Mouse (Mus musculus): Measurements from ENCODE around the gene Gsto2.

Gsto2 gene

DNA sequence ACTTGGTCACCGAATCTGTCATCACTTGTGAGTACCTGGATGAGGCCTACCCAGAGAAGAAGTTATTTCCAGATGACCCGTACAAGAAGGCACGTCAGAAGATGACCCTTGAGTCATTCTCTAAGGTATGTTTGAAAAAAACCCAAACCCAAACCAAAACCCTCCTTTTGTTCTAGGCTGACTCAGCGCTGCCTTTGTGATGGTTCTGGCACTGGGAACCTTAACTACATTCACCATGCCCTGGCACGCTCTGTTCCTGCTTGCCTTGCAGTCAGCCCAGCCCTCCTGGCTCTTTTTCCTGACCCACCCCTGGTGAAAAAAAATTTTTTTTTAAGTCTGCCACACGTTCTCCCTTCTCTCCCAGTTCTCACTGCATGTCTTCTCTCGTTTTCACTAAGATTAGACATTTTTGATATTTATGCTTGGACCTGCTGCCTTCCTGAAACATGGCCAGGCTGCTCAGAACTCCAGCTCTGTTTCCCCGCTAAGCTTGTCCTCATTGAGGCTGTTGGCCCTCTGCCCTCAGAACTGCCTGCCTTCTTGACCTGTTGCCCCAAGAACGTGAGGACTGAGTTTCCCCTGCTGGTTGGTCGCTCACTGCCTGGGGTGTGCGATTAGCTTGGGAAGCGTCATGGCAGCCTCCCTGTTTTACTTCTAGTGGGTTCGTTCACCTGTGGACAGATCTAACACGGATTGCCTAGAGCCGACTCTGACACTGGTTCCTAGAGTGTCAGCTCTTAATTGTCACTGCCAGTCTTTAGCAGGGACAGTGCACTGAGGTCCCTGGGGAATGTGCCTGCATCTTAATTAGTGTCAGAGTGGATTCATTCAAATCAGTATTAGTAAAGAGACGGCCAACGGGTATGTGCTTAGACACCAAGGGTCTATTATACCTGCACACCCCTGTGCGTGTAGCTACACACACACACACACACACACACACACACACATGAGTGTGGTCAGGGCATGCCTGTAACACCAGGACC is 7.1 kb upstream of the Gsto2 start:
- peak in 1 of 2 experiments; percentile 29 for DNase-seq

DNA sequence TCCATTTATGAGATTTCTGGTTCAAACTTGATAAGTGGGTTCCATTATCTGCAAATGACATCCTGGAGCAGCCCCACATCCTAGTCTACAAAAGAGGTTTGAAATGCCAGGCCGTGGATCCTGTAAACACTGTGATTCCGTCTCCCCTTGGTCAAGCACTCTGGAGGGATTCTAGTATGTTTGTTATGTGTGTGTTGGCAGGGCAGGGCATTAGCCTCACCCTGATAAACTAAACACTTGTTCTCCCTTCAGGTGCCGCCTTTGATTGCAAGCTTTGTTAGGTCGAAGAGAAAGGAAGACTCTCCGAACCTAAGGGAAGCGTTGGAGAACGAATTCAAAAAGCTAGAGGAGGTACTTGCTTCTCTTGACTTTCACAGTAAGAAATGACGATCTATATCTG is 6.2 kb upstream of the Gsto2 start:
- no peak for DNase-seq

DNA sequence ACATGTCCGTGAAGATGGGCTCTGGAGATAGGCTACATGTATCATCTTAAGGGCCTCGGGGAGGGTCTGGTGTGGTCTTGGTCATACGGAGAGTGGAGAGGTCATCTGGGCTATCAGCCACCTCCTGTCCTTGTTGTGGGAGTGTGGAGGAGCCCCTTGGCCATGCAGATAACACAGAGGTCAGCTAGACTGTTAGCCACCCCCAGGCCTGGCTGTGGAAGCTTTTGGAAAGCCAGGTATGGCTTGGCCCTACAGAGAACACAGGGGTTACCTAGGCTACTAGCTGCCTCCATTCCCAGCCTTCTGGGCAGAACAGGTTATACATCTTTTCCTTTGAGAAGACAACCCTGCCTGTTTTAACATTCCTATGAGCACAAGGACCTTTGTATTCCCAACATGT is 2.8 kb upstream of the Gsto2 start:
- DNase-seq = no peak

DNA sequence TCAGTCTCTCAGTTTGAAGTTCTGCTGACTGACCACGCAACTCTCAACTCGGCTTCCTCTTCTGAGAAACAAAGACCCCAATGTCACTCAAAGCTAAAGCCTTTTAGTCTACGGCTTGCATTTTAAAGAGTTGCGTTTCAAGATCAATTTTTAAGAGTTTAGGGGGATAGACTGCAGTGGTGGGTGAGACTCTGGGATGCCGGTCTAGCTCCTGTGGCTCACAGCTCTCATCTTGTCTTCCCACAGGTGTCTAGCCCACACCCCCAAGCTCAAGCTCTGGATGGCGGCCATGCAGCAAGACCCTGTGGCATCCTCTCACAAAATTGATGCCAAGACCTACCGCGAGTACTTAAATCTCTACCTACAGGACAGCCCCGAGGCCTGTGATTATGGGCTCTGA is 1.3 kb upstream of the Gsto2 start:
- DNase-seq = no peak

DNA sequence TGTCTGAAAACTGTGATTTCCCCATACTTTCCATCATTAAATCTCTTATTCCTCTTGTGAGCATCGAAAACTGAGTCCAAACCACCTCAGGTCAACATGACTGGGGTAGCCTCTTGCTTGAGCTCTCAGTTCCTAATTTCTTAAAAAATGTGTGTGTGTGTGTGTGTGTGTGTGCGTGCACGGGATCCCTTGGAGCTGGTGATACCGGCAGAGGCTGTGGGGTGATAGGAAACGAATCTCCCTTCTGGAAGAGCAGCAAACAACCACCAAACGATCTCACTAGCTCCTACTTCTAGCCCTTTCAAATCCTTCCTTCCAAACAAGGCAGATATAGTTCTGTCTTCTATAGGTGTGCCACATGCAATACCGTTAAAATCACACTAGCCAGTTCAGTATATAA is 613 bp upstream of the Gsto2 start:
- DNase-seq = no peak

- DNase-seq = no peak
These were observed 2.4 kb downstream of the Gsto2 start for GRCm38 (mm10) chr19:47867628-47868175.

DNA sequence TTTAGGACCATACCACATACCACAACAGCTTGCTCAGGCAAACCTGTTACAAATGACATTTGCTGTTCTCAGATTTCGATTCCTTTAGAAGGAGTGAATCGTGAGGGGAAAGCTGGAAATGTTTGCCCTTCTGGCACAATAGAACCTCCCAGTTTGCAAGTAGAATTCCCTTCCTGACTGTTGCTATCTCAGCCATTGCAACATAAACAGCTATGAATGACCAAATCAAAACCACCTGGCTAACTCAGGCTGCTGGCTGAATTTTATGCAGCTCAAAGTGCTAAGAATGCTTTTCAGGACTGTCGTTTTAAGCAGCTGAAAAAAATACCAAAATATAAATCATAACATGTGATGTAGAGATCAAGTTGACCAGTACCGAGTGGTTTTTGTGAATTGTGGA is 3.6 kb downstream of the Gsto2 start:
- no peak for DNase-seq

DNA sequence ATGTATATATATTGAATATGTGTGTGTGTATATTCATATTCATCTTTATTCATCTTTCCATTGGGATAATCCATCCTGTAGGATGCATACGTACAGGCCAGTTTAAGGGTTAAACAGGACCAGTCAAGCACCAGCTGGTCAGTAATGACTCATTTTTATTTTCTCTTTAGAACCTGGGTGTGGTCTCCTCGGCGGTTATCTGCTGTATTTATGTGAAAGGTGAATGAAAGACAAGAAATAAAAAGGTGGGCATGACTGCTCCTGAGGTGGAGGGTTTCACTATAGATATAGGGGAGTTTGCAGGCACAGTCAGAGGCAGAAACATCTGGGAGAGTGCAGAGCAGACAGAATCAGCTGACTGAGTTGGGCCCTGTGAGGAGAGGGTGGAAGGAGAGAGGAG is 4.2 kb downstream of the Gsto2 start:
- no peak for DNase-seq

- DNase-seq = no peak
These were observed 4.8 kb downstream of the Gsto2 start for GRCm38 (mm10) chr19:47870102-47870666.

DNA sequence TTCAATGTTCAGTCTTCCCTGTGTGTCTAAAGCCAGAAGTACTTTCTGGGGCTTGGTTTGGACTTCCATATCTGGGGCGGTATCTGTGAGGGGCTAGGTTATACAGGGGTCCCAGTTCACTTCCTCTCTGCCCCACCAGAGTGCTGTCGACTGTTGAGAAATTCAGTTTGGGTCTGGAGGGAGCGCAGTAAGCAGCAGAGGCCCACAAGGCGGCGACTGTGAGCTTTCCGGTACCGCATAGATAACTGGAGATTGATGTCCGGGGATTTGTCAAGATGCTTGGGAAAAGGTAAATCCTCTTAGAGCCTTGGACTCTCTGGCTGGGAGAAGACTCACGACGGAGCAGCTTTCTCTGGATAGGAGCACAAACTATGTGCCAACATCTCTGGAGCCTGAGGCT is 6.2 kb downstream of the Gsto2 start:
- DNase-seq = no peak

DNA sequence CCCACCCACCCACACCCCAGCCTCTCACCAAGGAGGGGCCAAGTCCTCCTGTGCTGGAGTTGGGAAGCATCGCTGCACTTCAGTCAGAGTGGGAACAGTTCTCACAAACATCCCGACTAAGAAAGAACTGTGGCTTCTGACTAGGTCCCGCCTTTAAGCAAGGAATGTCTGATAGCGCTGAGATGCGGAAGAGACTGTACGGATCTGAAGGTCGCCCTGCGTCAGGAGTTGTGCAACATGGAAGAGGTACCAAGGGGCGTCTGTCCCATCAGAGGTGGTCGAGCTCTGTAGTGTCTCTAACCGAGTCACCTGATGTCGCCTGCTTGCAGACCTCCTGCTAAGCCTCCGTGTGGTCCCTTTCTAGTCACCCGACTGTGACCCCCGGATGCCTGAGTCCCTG is 10.9 kb downstream of the Gsto2 start:
- DNase-seq = no peak

DNA sequence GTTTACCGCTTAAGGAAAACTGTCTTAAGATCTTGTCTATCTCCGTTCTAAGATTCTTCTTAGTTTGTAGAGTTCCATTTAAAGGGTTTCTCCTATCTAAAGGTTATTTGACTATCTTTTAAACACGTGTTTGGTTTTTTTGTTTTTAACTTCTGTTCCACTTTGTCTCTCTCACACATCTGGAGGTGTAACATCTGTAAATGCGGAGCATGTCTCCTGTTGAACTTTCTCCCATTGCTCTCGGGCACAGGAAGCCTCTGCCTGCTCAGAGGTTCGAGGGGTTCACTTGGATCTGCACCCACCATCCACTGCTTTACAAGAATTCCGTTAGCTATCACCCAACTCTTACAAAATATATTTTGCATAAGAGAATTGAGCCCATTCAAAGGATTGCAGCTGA is 16.2 kb downstream of the Gsto2 start:
- DNase-seq = no peak

- DNase-seq = peak; percentile 81 to 88
These were observed 17.0 kb downstream of the Gsto2 start for GRCm38 (mm10) chr19:47882151-47882881.

- DNase-seq = no peak
These were observed 17.5 kb downstream of the Gsto2 start for GRCm38 (mm10) chr19:47882882-47883254.

- no peak for DNase-seq
These were observed 19.2 kb downstream of the Gsto2 start for GRCm38 (mm10) chr19:47884296-47885085.

GRCm38 (mm10) chr19:47885191-47885743 is 19.9 kb downstream of the Gsto2 start:
- no peak for DNase-seq

GRCm38 (mm10) chr19:47885886-47886285 is 20.6 kb downstream of the Gsto2 start:
- no peak for DNase-seq

DNA sequence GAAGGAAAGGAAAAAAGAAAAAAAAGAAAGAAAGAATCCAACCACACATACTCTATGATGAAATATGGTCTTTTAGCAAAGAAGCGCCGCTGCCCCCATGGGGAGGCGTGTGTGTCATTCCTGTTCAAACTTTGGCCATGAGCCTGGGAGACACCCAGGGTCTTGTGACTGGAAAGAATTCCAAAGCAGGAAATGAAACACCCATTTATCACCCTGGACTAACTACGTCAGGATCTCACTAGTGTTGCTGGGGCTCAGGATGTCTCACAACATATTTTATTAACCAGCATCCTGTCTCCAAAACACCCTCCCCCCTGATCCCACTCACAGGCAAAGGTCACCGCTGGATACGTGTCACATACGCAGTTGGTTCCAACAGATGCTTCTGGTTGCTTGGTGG is 21.3 kb downstream of the Gsto2 start:
- DNase-seq = peak; percentile 78 to 87

DNA sequence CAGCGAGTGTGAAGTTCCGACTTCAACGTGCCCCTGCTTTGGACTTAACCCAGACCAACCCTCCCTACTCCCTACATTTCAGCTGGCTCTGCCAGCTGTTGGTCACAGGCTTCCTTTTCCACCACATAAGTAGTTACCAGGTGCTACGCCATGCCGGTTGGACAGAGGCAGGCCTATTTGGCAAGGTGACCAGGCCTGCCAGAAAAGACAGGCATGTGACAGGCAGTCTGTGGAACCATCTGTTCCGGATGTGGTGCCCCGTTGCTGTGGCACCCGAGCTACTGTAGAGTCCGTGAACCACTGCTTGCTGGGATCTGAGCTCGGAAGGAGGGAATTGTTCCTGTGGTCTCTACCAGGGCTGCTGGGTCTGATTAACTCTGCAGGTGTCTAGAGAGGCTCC is 22.1 kb downstream of the Gsto2 start:
- peak in 1 of 2 experiments; percentile 62 for DNase-seq

DNA sequence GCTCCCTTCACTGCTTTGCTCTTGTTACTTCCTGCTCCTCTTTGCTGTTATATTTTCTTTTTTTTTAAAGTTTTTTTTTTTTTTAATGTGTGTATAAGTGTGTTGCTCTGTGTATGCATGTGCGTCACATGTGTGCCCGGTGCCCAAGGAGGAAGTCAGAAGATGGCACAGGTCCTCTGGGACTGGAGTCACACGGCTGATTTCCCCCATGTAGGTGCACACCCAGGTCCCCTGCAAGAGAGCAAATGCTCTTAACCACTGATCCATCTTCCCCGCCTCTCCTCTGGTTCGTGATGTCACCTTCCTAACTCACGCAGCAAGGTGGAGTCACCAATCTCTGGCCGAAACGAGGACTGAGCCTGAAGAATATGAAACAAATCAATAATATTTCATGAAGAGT is 22.7 kb downstream of the Gsto2 start:
- no peak for DNase-seq

DNA sequence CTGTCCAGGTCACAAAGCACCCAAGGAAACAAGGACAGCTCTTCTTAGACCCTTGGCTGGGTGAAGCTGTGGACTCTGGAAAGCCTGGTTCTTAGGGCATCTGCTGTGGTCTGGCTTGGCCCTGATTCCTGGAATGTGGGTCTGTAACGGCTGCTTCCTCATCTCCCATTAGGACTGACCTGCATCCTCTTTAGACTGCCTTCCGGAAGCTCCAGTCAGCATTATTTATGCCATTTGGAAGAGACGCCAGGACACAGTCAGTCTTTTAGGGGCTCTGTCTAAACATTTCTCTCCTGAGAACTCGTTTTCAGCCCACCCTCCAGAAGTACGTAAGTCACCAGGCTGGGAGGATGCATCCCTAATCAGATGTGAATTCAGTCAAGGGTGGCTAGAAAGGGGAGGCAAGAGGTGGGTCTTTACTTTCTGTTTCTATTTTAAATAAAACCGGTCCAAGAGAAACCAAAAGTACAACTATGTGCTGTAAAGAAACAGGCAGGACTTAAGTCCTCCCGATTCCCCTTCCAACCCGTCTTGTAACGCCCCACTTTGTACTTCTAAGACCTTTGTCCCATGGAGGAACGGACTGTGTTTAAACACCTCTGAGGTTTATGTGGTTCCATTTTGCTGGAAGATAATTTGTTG is 25.3 kb downstream of the Gsto2 start:
- DNase-seq = peak; percentile 61 to 83

All from kidney, postnatal 25 days (tissue).